Mouse (Mus musculus): ENCODE results near the gene Mpo. TPM values are rescaled to one million over a fixed set of nuclear protein-coding genes. Genes with fewer than 3 reads are reported as not detected.

Mpo gene
- polyA plus RNA-seq, 1 experiment from 2014 or later: 1.7 TPM

- no peaks in the 10 kb centered on the region for H3K9me3 ChIP-seq
- H3K4me3 ChIP-seq (replicated peaks): no peak overlapping the region
- no peak for ATAC-seq (ENCODE audit: insufficient number of reproducible peaks, insufficient read depth, low FRiP score, low TSS enrichment, low read depth)
- H3K4me2 ChIP-seq: no peak overlapping the region
- WGBS: 76% methylated on average over 7 of the region's 7 CpGs
- no peak overlapping the region for H3K9ac ChIP-seq (replicated peaks)
- no peak overlapping the region for H3K27ac ChIP-seq
- H3K4me1 ChIP-seq (replicated peaks): no peaks in the 10 kb centered on the region
- H3K36me3 ChIP-seq: no peaks in the 10 kb centered on the region
- H3K27me3 ChIP-seq: 0 out of 2 replicates have a peak, but pooled peaks cover 2% of the 10 kb centered on the region
Measured at GRCm38 (mm10) chr11:87808236-87808635, 14.9 kb downstream of the Mpo start.

- no peak overlapping the region for H3K4me3 ChIP-seq (replicated peaks)
- H3K9me3 ChIP-seq: no peaks in the 10 kb centered on the region
- no peaks in the 10 kb centered on the region for H3K4me1 ChIP-seq (replicated peaks)
- 62% methylated on average over 4 of the region's 4 CpGs for WGBS
- ATAC-seq (ENCODE audit: insufficient number of reproducible peaks, insufficient read depth, low FRiP score, low TSS enrichment, low read depth): no peak
- no peak overlapping the region for H3K4me2 ChIP-seq
- no peak overlapping the region for H3K27ac ChIP-seq
- H3K9ac ChIP-seq (replicated peaks): no peak overlapping the region
- no peaks in the 10 kb centered on the region for H3K36me3 ChIP-seq
- H3K27me3 ChIP-seq: peaks cover 15% of the 10 kb centered on the region
Measured at GRCm38 (mm10) chr11:87811396-87811795, 18.0 kb downstream of the Mpo start.

- no peak overlapping the region for H3K27ac ChIP-seq
- no peaks in the 10 kb centered on the region for H3K36me3 ChIP-seq
- peaks cover 32% of the 10 kb centered on the region for H3K27me3 ChIP-seq
- H3K4me1 ChIP-seq (replicated peaks): peaks cover 9% of the 10 kb centered on the region
- H3K4me2 ChIP-seq: no peak overlapping the region
- no peak overlapping the region for H3K4me3 ChIP-seq (replicated peaks)
- no peak for ATAC-seq (ENCODE audit: insufficient number of reproducible peaks, insufficient read depth, low FRiP score, low TSS enrichment, low read depth)
- no peaks in the 10 kb centered on the region for H3K9me3 ChIP-seq
- no peak overlapping the region for H3K9ac ChIP-seq (replicated peaks)
- WGBS: 76% methylated on average over 8 of the region's 8 CpGs
Measured at GRCm38 (mm10) chr11:87814831-87815230, 21.4 kb downstream of the Mpo start.

- no peaks in the 10 kb centered on the region for H3K36me3 ChIP-seq
- ATAC-seq (ENCODE audit: insufficient number of reproducible peaks, insufficient read depth, low FRiP score, low TSS enrichment, low read depth): no peak
- peaks cover 32% of the 10 kb centered on the region for H3K27me3 ChIP-seq
- 4% methylated on average over 31 of the region's 31 CpGs for WGBS
- H3K9me3 ChIP-seq: no peaks in the 10 kb centered on the region
- no peak overlapping the region for H3K27ac ChIP-seq
- peaks cover 9% of the 10 kb centered on the region for H3K4me1 ChIP-seq (replicated peaks)
- peak overlapping the region; percentile 40 for H3K4me3 ChIP-seq (replicated peaks)
- H3K9ac ChIP-seq (replicated peaks): peak overlapping the region; percentile 56
- peak overlapping the region; percentile 71 for H3K4me2 ChIP-seq
Measured at GRCm38 (mm10) chr11:87816707-87817442, 23.5 kb downstream of the Mpo start.

GRCm38 (mm10) chr11:87817443-87817773, 24.0 kb downstream of the Mpo start:
- Histone ChIP-seq H3K27ac (no peak overlapping the region), H3K9me3 (no peaks in the 10 kb centered on the region), H3K36me3 (no peaks in the 10 kb centered on the region), H3K27me3 (peaks cover 32% of the 10 kb centered on the region), H3K4me2 (peak overlapping the region; percentile 71), H3K4me1 (replicated peaks) (peaks cover 9% of the 10 kb centered on the region), H3K9ac (replicated peaks) (peak overlapping the region; percentile 56; the same call in 1 of the 2 replicates), H3K4me3 (replicated peaks) (peak overlapping the region; percentile 40)
- ATAC-seq (ENCODE audit: insufficient number of reproducible peaks, insufficient read depth, low FRiP score, low TSS enrichment, low read depth): no peak
- WGBS: 28% methylated on average over 4 of the region's 4 CpGs

- 53% methylated on average over 5 of the region's 5 CpGs for WGBS
- Histone ChIP-seq H3K27me3 (peaks cover 19% of the 10 kb centered on the region), H3K36me3 (no peaks in the 10 kb centered on the region), H3K27ac (no peak overlapping the region), H3K4me2 (no peak overlapping the region), H3K4me1 (replicated peaks) (peaks cover 9% of the 10 kb centered on the region), H3K9ac (replicated peaks) (no peak overlapping the region), H3K9me3 (no peaks in the 10 kb centered on the region), H3K4me3 (replicated peaks) (no peak overlapping the region)
- ATAC-seq (ENCODE audit: insufficient number of reproducible peaks, insufficient read depth, low FRiP score, low TSS enrichment, low read depth): no peak
Measured at GRCm38 (mm10) chr11:87821502-87821901, 28.1 kb downstream of the Mpo start.

- Histone ChIP-seq H3K4me3 (replicated peaks) (no peak within 1 kb of the TSS), H3K4me2 (no peak within 1 kb of the TSS), H3K36me3 (no peaks in the 10 kb centered on the region), H3K27ac (no peak within 1 kb of the TSS), H3K4me1 (replicated peaks) (no peaks in the 10 kb centered on the region), H3K9me3 (no peaks in the 10 kb centered on the region), H3K9ac (replicated peaks) (no peak within 1 kb of the TSS), H3K27me3 (peaks cover 5% of the 10 kb centered on the region; the same call in 1 of the 2 replicates)
- 77% methylated on average over 10 of the region's 10 CpGs for WGBS
- ATAC-seq (ENCODE audit: insufficient number of reproducible peaks, insufficient read depth, low FRiP score, low TSS enrichment, low read depth): no peak
Measured at GRCm38 (mm10) chr11:87828239-87828900, 35.0 kb downstream of the Mpo start, which contains the start of gene Lpo. Gene Lpo, minus strand, starts transcription at chr11:87828289.

GRCm38 (mm10) chr11:87840676-87841075, 47.3 kb downstream of the Mpo start:
- H3K27me3 ChIP-seq: 0 out of 2 replicates have a peak, but pooled peaks cover 2% of the 10 kb centered on the region
- no peak overlapping the region for H3K4me2 ChIP-seq
- no peak overlapping the region for H3K9ac ChIP-seq (replicated peaks)
- H3K9me3 ChIP-seq: no peaks in the 10 kb centered on the region
- H3K27ac ChIP-seq: no peak overlapping the region
- no peak overlapping the region for H3K4me3 ChIP-seq (replicated peaks)
- no peaks in the 10 kb centered on the region for H3K4me1 ChIP-seq (replicated peaks)
- ATAC-seq (ENCODE audit: insufficient number of reproducible peaks, insufficient read depth, low FRiP score, low TSS enrichment, low read depth): no peak
- H3K36me3 ChIP-seq: no peaks in the 10 kb centered on the region
- WGBS: 81% methylated on average over 8 of the region's 8 CpGs

- Histone ChIP-seq H3K4me3 (replicated peaks) (no peak overlapping the region), H3K36me3 (no peaks in the 10 kb centered on the region), H3K4me1 (replicated peaks) (no peaks in the 10 kb centered on the region), H3K9me3 (no peaks in the 10 kb centered on the region), H3K4me2 (no peak overlapping the region), H3K9ac (replicated peaks) (no peak overlapping the region), H3K27me3 (0 out of 2 replicates have a peak, but pooled peaks cover 2% of the 10 kb centered on the region), H3K27ac (no peak overlapping the region)
- 81% methylated on average over 3 of the region's 3 CpGs for WGBS
- ATAC-seq (ENCODE audit: insufficient number of reproducible peaks, insufficient read depth, low FRiP score, low TSS enrichment, low read depth): no peak
Measured at GRCm38 (mm10) chr11:87841436-87841835, 48.1 kb downstream of the Mpo start.

GRCm38 (mm10) chr11:87846968-87847600, 53.7 kb downstream of the Mpo start:
- Histone ChIP-seq H3K36me3 (no peaks in the 10 kb centered on the region), H3K4me2 (no peak overlapping the region), H3K9ac (replicated peaks) (no peak overlapping the region), H3K4me3 (replicated peaks) (no peak overlapping the region), H3K9me3 (no peaks in the 10 kb centered on the region), H3K4me1 (replicated peaks) (no peaks in the 10 kb centered on the region), H3K27ac (no peak overlapping the region), H3K27me3 (no peaks in the 10 kb centered on the region)
- 84% methylated on average over 12 of the region's 12 CpGs for WGBS
- no peak for ATAC-seq (ENCODE audit: insufficient number of reproducible peaks, insufficient read depth, low FRiP score, low TSS enrichment, low read depth)

GRCm38 (mm10) chr11:87847884-87848283, 54.5 kb downstream of the Mpo start:
- peaks cover 4% of the 10 kb centered on the region; the same call in 1 of the 2 replicates for H3K4me1 ChIP-seq (replicated peaks)
- H3K36me3 ChIP-seq: no peaks in the 10 kb centered on the region
- WGBS: 72% methylated on average over 6 of the region's 6 CpGs
- ATAC-seq (ENCODE audit: insufficient number of reproducible peaks, insufficient read depth, low FRiP score, low TSS enrichment, low read depth): no peak
- H3K9ac ChIP-seq (replicated peaks): no peak overlapping the region
- H3K27me3 ChIP-seq: no peaks in the 10 kb centered on the region
- H3K4me3 ChIP-seq (replicated peaks): no peak overlapping the region
- H3K4me2 ChIP-seq: no peak overlapping the region
- no peaks in the 10 kb centered on the region for H3K9me3 ChIP-seq
- no peak overlapping the region for H3K27ac ChIP-seq

Measured in limb, embryonic 12.5 days (tissue).